30 mouse cellular contexts compared by ENCODE assay signal in the genomic region with DNA sequence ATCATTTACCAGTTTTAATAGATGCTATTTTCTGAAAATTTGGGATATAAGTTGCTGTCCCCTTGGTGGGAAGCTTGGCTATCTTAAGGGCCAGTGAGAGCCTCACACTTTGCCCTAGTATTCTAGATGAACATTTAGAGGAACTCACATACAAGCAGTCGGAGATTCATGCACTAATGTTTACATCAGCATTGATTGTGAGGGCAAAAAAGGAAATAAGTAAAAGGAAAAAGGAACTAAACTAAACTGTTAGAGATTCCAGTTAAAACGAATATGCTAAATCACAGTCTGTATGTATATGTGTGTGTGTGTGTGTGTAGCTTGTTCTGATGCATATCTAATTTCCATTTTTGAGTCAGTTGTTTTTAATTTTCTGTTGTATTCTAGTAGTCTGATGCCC. TPM values are rescaled to one million over a fixed set of nuclear protein-coding genes. Genes with fewer than 3 reads are reported as not detected.
A peak's percentile ranks its signal among the peaks of the same experiment; 100 is the strongest.
DNase-seq lines count a peak whose midpoint lies in the region; ATAC-seq and TF ChIP-seq lines count a peak whose summit lies in the region.
"Had no signal": no experiment of that assay in that cellular context is flagged by ENCODE, and none has a peak within 500 bp of the region (broad histone marks: within the 10 kb centered on the region; RNA-seq: fewer than 3 reads in every experiment).

No protein-coding gene starts in this region.

- no peak for TF ChIP-seq POLR2A in bone marrow macrophage, adult 2 months (IDR thresholded peaks at IDR 0.05; ENCODE audit: borderline replicate concordance, low read depth, low read length)

- no peaks in the 10 kb centered on the region for H3K27me3 ChIP-seq in forebrain, embryonic 12.5 days
- H3K27me3 ChIP-seq in forebrain, postnatal 0 days (ENCODE audit: insufficient read depth, low read length): no peaks in the 10 kb centered on the region
- H3K27me3 ChIP-seq in liver, postnatal 0 days (ENCODE audit: insufficient read depth, low read length): no peaks in the 10 kb centered on the region
- no peaks in the 10 kb centered on the region for H3K27me3 ChIP-seq in splenic B cell, adult 2 months (ENCODE audit: control insufficient read depth, insufficient read depth, low read length, poor library complexity, severe bottlenecking)
- H3K27me3 ChIP-seq: embryonic facial prominence, embryonic 13.5 days; forebrain, embryonic 13.5 days; heart, embryonic 12.5 days; hindbrain, embryonic 13.5 days; liver, embryonic 13.5 days; midbrain, embryonic 13.5 days had no signal

- H3K4me1 ChIP-seq in forebrain, embryonic 12.5 days: 0 out of 2 replicates have a peak, but pooled peaks cover 5% of the 10 kb centered on the region
- H3K4me1 ChIP-seq in forebrain, postnatal 0 days (ENCODE audit: insufficient read depth): 0 out of 2 replicates have a peak, but pooled peaks cover 4% of the 10 kb centered on the region
- H3K4me1 ChIP-seq in bone marrow macrophage, adult 2 months (ENCODE audit: control insufficient read depth, insufficient read depth, low read length): peaks cover 42% of the 10 kb centered on the region
- peaks cover 7% of the 10 kb centered on the region; the same call in 1 of the 2 replicates for H3K4me1 ChIP-seq in liver, postnatal 0 days (ENCODE audit: insufficient read depth)
- H3K4me1 ChIP-seq: heart, embryonic 12.5 days had no signal

- no peak for TF ChIP-seq CTCF in forebrain, postnatal 0 days (IDR thresholded peaks at IDR 0.05; ENCODE audit: low read depth)
- TF ChIP-seq CTCF in bone marrow macrophage, adult 2 months (IDR thresholded peaks at IDR 0.05; ENCODE audit: low read depth, low read length): no peak
- TF ChIP-seq CTCF in liver, postnatal 0 days (IDR thresholded peaks at IDR 0.05; ENCODE audit: low read depth): no peak

- no peaks in the 10 kb centered on the region for H3K36me3 ChIP-seq in forebrain, embryonic 12.5 days (replicated peaks)
- no peaks in the 10 kb centered on the region for H3K36me3 ChIP-seq in forebrain, postnatal 0 days (ENCODE audit: insufficient read depth)
- 0 out of 2 replicates have a peak, but pooled peaks cover 2% of the 10 kb centered on the region for H3K36me3 ChIP-seq in liver, postnatal 0 days (replicated peaks; ENCODE audit: insufficient read depth, low read length)
- no peaks in the 10 kb centered on the region for H3K36me3 ChIP-seq in splenic B cell, adult 2 months (ENCODE audit: control insufficient read depth, insufficient read depth, low read length, poor library complexity, severe bottlenecking)
- H3K36me3 ChIP-seq: embryonic facial prominence, embryonic 13.5 days; heart, embryonic 12.5 days; hindbrain, embryonic 13.5 days; liver, embryonic 13.5 days; lung, embryonic 15.5 days; midbrain, embryonic 13.5 days had no signal

- no peak overlapping the region for H3K9ac ChIP-seq in forebrain, embryonic 12.5 days
- no peak overlapping the region for H3K9ac ChIP-seq in forebrain, postnatal 0 days
- H3K9ac ChIP-seq in liver, postnatal 0 days (replicated peaks): no peak overlapping the region
- H3K9ac ChIP-seq: embryonic facial prominence, embryonic 13.5 days; forebrain, embryonic 13.5 days; heart, embryonic 12.5 days; hindbrain, embryonic 13.5 days; liver, embryonic 13.5 days; lung, embryonic 15.5 days; midbrain, embryonic 13.5 days had no signal

- no peak for DNase-seq in forebrain, postnatal 0 days
- DNase-seq in liver, postnatal 0 days: no peak
- peak; percentile 8 for DNase-seq in splenic B cell, adult 2 months (ENCODE audit: low read depth, low spot score)
- DNase-seq in Muller cell, postnatal 12 days (ENCODE audit: inconsistent ontology term): no peak
- DNase-seq in embryo, embryonic 10 days (ENCODE audit: low spot score): no peak
- DNase-seq: adrenal gland, postnatal 14 days; cerebellum, adult 8-10 months; cerebellum, postnatal 25 days; embryo, embryonic 11 days; gastrocnemius, postnatal 14 days; heart, adult 11 months; heart, postnatal 4 days; kidney, adult 8-10 months; layer of hippocampus, postnatal 36 days; liver, embryonic 13.5 days; right cerebral cortex, postnatal 25 days; spleen, adult 18-20 months; thymus, adult 18-20 months; thymus, postnatal 25 days had no signal

- H3K27ac ChIP-seq in forebrain, embryonic 12.5 days: 0 out of 2 replicates have a peak overlapping the region, but pooled peaks have one; percentile 61
- H3K27ac ChIP-seq in forebrain, postnatal 0 days (ENCODE audit: low read depth, low read length): no peak overlapping the region
- peak overlapping the region; percentile 98 for H3K27ac ChIP-seq in bone marrow macrophage, adult 2 months (ENCODE audit: insufficient read depth, low read depth, low read length)
- 0 out of 2 replicates have a peak overlapping the region, but pooled peaks have one; percentile 30 for H3K27ac ChIP-seq in liver, postnatal 0 days (ENCODE audit: low read depth)
- H3K27ac ChIP-seq: embryonic facial prominence, embryonic 13.5 days; forebrain, embryonic 13.5 days; hindbrain, embryonic 13.5 days; kidney, postnatal 0 days; midbrain, embryonic 13.5 days; stomach, postnatal 0 days had no signal

- ATAC-seq in forebrain, embryonic 12.5 days (ENCODE audit: low FRiP score): no peak
- ATAC-seq in forebrain, postnatal 0 days: no peak
- peak; percentile 33; the same call in 1 of the 2 replicates for ATAC-seq in liver, postnatal 0 days
- ATAC-seq: intestine, embryonic 16.5 days had no signal

- H3K4me2 ChIP-seq in forebrain, embryonic 12.5 days: no peak overlapping the region
- no peak overlapping the region for H3K4me2 ChIP-seq in forebrain, postnatal 0 days (ENCODE audit: low read depth)
- H3K4me2 ChIP-seq in liver, postnatal 0 days (ENCODE audit: low read depth, low read length): no peak overlapping the region
- H3K4me2 ChIP-seq: embryonic facial prominence, embryonic 13.5 days; forebrain, embryonic 13.5 days; heart, embryonic 12.5 days; hindbrain, embryonic 13.5 days; liver, embryonic 13.5 days; lung, embryonic 15.5 days; midbrain, embryonic 13.5 days had no signal

- TF ChIP-seq EP300 in liver, postnatal 0 days (IDR thresholded peaks at IDR 0.05; ENCODE audit: low read depth): no peak

- WGBS in forebrain, embryonic 12.5 days: 81% methylated on average over 2 of the region's 2 CpGs
- 76% methylated on average over 2 of the region's 2 CpGs for WGBS in forebrain, postnatal 0 days
- 45% methylated on average over 2 of the region's 2 CpGs for WGBS in liver, postnatal 0 days (ENCODE audit: insufficient replicate concordance)

- no peak overlapping the region for H3K4me3 ChIP-seq in forebrain, embryonic 12.5 days (replicated peaks)
- no peak overlapping the region for H3K4me3 ChIP-seq in forebrain, postnatal 0 days (ENCODE audit: low read depth, low read length)
- no peak overlapping the region for H3K4me3 ChIP-seq in bone marrow macrophage, adult 2 months (ENCODE audit: insufficient read depth, low read length)
- H3K4me3 ChIP-seq in liver, postnatal 0 days (ENCODE audit: low read depth, low read length): no peak overlapping the region
- H3K4me3 ChIP-seq: embryonic facial prominence, embryonic 13.5 days; forebrain, embryonic 13.5 days; heart, embryonic 12.5 days; hindbrain, embryonic 13.5 days; liver, embryonic 13.5 days; lung, embryonic 15.5 days; midbrain, embryonic 13.5 days had no signal

- H3K9me3 ChIP-seq in forebrain, embryonic 12.5 days: no peaks in the 10 kb centered on the region
- no peaks in the 10 kb centered on the region for H3K9me3 ChIP-seq in forebrain, postnatal 0 days (ENCODE audit: low read length)
- no peaks in the 10 kb centered on the region for H3K9me3 ChIP-seq in liver, postnatal 0 days (ENCODE audit: low read length)
- H3K9me3 ChIP-seq: embryonic facial prominence, embryonic 13.5 days; forebrain, embryonic 13.5 days; heart, embryonic 12.5 days; hindbrain, embryonic 13.5 days; liver, embryonic 13.5 days; lung, embryonic 15.5 days; midbrain, embryonic 13.5 days had no signal

RNA-seq across cellular contexts. Expression of a gene that starts 54.7 kb away (rescaled TPM):
- 1.4 and 1.7 TPM in 2 replicates for polyA plus RNA-seq in forebrain, embryonic 12.5 days (2016; fragmentation: Nextera tagmentation; extraction: Ambion mirVana)
- 0.92 and 2.9 TPM in 2 replicates for total RNA-seq in forebrain, postnatal 0 days (2014; rRNA removed)
- polyA plus RNA-seq in forebrain, postnatal 0 days (2015; fragmentation: Nextera tagmentation; extraction: Ambion mirVana): 0.75 and 0.93 TPM in 2 replicates
- 48.1 and 56.4 TPM in 2 replicates for polyA plus RNA-seq in bone marrow macrophage, adult 2 months (2012; ENCODE audit: insufficient read depth, insufficient read length, missing spikeins)
- 8.3 and 11.5 TPM in 2 replicates for polyA plus RNA-seq in liver, postnatal 0 days (2015; fragmentation: Nextera tagmentation; extraction: Ambion mirVana)
